Mouse (Mus musculus) forebrain, embryonic 13.5 days (tissue): Measurements from ENCODE around the gene Mybpc2. TPM values are rescaled to one million over a fixed set of nuclear protein-coding genes. Genes with fewer than 3 reads are reported as not detected.

ENCODE experiments used
- ATAC-seq: fragments of 200-750 bp; cut with Nextera tagmentation; 2 replicates; pipeline ENCODE4 v1.8.0; 2017
- H3K27ac ChIP-seq: fragments of 300-500 bp; sonication (generic); 2 replicates; pipeline ENCODE4 v1.5.1; 2015; ENCODE audit warnings: inconsistent platforms, mild to moderate bottlenecking, moderate library complexity
- H3K27me3 ChIP-seq: fragments of 300-500 bp; sonication (generic); 2 replicates; pipeline ENCODE4 v1.6.1; 2015; ENCODE audit warnings: mild to moderate bottlenecking, inconsistent platforms
- H3K36me3 ChIP-seq: fragments of 300-500 bp; sonication (generic); 2 replicates; pipeline ENCODE4 v1.6.1; 2015; ENCODE audit warnings: mild to moderate bottlenecking, inconsistent platforms; ENCODE audit not compliant: poor library complexity, severe bottlenecking
- H3K4me1 ChIP-seq: fragments of 300-500 bp; sonication (generic); 2 replicates; pipeline ENCODE4 v1.6.1; 2015; ENCODE audit warnings: inconsistent platforms
- H3K4me2 ChIP-seq: fragments of 300-500 bp; sonication (generic); 2 replicates; pipeline ENCODE4 v1.6.1; 2015; ENCODE audit warnings: inconsistent platforms, mild to moderate bottlenecking, moderate library complexity
- H3K4me3 ChIP-seq: fragments of 300-500 bp; sonication (generic); 2 replicates; pipeline ENCODE4 v1.5.1; 2015; ENCODE audit warnings: mild to moderate bottlenecking, inconsistent platforms
- H3K9ac ChIP-seq: fragments of 300-500 bp; sonication (generic); 2 replicates; pipeline ENCODE4 v1.6.1; 2015; ENCODE audit warnings: mild to moderate bottlenecking, inconsistent platforms
- H3K9me3 ChIP-seq: fragments of 300-500 bp; sonication (generic); replicated peaks from 2 replicates; pipeline ENCODE4 v1.6.1; 2016; ENCODE audit warnings: inconsistent platforms
- WGBS: fragments of 180-500 bp; shearing (Covaris S2); methylation state at CpG from one replicate; pipeline ENCODE4 v1.1.7; 2015; 5-methylcytosine and 5-hydroxymethylcytosine counted together
- polyA plus RNA-seq: library from polyadenylated mRNA; unstranded; fragments of >200 nt; fragmentation: Nextera tagmentation; extraction: Ambion mirVana; gene quantifications from 2 replicates; pipeline ENCODE4 v1.2.1, GENCODE M21; 2015

Gene Mybpc2
- polyA plus RNA-seq, 1 experiment from 2014 or later: 0.14 TPM

DNA sequence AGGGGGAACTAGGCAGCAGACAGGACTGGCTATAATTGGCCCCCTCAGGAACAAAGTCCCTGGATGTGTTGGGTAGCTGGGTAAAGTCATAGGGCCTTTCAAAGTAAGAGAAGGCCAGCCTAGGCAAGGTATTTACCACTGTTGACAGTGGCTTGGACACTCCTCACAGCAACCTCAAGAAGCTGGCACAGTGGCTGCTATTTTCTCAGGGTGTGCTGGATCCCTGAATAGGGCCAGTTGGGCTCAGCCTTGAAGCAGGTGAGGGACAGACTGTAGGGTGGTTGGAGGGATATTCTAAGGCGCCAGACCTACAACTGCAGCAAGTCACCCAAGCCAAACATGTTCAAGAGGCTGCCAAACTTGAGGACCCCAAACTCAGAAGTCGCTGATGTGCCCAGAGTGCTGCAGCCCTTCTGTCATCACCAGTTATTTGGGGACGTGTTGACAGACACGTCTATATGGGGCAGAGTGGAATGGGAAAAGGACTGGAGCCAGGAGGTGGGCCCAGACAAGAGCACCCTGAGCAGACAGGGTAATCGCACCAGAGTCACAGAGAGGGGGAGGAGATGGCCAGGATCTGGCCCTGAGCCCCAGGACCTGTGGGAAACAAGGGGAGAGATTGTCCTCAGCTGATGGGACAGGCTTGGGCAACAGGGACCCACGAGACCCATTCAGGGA lies 52.4 kb downstream of the Mybpc2 start:
- Histone ChIP-seq H3K4me2 (no peak overlapping the region), H3K9ac (no peak overlapping the region), H3K27me3 (peaks cover 7% of the 10 kb centered on the region), H3K36me3 (peaks cover 2% of the 10 kb centered on the region; the same call in 1 of the 2 replicates), H3K9me3 (no peaks in the 10 kb centered on the region), H3K27ac (no peak overlapping the region), H3K4me3 (no peak overlapping the region), H3K4me1 (peaks cover 55% of the 10 kb centered on the region)
- ATAC-seq: no peak
- WGBS: 47% methylated on average over 6 of the region's 6 CpGs

DNA sequence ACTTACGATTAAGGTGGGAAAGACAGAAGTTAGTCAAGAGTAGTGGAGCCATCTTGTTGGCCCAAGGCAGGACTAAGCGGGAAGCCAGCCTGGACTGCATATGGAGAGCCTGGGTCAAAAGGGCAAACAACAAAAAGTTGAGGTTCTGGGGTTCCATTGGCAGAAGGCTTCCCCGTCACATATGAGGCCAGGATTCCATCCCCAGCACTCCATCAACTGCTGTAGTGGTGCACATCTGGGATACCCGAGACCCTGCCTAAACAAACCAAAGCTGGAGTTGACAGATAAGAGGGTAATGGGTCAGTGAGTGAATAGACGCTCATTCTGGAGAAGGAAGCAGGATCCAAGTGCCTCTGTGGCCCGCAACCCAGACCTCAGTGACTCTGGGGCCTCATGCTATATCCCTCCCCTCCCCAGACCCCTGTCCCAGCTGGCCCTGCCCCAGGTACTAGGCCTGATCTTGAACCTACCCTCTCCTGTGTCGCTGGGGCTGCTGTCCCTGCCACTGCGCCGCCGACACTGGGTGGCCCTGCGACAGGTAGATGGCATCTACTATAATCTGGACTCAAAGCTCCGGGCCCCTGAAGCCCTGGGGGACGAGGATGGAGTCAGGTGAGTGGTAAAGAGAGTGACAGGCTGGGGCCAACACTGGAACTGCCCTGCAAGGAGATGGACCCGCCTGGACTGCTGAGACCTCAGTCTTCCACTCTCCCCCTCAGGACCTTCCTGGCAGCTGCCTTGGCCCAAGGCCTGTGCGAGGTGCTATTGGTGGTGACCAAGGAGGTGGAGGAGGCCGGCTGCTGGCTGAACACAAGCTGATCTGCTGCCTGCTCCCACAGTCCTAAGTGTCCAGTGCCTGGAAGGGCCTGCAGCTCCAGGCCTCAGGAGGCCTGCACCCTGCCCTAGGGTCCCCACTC lies 53.5 kb downstream of the Mybpc2 start:
- H3K4me2 ChIP-seq: no peak overlapping the region
- H3K9ac ChIP-seq: no peak overlapping the region
- H3K9me3 ChIP-seq: no peaks in the 10 kb centered on the region
- H3K4me3 ChIP-seq: no peak overlapping the region
- H3K4me1 ChIP-seq: peaks cover 62% of the 10 kb centered on the region
- no peak for ATAC-seq
- peaks cover 3% of the 10 kb centered on the region; the same call in 1 of the 2 replicates for H3K27me3 ChIP-seq
- H3K36me3 ChIP-seq: peaks cover 2% of the 10 kb centered on the region; the same call in 1 of the 2 replicates
- 87% methylated on average over 16 of the region's 16 CpGs for WGBS
- H3K27ac ChIP-seq: no peak overlapping the region

DNA sequence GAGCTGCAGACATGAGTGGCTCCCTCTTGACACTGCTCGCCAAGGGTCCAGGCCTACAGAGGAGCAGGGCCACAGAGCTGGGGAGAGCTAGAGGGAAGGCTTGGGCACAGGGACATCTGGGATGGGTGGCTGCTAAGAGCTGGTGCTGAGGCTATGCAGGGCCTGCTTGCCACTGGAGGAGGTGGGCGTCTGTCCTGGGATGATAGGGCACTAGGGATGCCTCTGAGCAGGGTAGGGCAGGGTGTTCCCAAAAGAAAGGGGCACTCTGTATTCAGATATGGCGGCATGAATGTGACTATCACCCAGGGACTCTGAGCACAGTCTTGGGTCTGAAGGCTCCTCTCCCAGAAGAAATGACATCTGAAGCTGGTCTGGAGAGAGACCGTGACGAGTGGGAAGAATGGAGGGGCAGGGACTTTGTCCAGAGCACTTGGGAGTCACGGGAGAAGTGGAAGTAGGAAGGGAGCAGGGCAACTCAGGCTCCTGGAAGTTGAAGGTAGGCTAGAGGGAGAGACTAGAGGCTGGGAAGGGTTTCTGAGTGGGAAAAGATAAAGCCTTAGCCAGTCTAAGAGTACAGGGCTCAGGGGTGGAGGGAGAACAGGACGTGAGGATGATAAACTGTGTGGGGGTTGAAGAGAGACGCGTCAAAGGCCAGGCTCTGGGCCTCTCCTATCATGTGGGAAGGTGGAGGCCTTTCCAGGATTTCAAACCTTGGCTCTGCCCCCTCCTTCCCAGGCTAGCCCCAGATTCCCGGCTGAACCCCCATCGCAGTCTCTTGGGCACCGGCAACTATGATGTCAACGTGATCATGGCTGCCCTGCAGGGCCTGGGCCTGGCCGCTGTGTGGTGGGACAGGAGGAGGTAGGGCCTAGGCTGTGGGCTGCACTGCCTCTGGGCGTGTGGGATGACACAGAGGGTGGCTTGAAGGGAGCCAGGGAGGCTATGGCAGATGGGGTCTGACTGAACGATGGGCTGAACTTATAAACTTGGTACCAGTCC lies 54.5 kb downstream of the Mybpc2 start:
- Histone ChIP-seq H3K4me3 (no peak overlapping the region), H3K27ac (peak overlapping the region; percentile 91; the same call in 1 of the 2 replicates), H3K36me3 (peaks cover 2% of the 10 kb centered on the region; the same call in 1 of the 2 replicates), H3K27me3 (no peaks in the 10 kb centered on the region), H3K9ac (peak overlapping the region; percentile 68), H3K9me3 (no peaks in the 10 kb centered on the region), H3K4me2 (no peak overlapping the region), H3K4me1 (peaks cover 62% of the 10 kb centered on the region)
- WGBS: 92% methylated on average over 16 of the region's 16 CpGs
- no peak for ATAC-seq

DNA sequence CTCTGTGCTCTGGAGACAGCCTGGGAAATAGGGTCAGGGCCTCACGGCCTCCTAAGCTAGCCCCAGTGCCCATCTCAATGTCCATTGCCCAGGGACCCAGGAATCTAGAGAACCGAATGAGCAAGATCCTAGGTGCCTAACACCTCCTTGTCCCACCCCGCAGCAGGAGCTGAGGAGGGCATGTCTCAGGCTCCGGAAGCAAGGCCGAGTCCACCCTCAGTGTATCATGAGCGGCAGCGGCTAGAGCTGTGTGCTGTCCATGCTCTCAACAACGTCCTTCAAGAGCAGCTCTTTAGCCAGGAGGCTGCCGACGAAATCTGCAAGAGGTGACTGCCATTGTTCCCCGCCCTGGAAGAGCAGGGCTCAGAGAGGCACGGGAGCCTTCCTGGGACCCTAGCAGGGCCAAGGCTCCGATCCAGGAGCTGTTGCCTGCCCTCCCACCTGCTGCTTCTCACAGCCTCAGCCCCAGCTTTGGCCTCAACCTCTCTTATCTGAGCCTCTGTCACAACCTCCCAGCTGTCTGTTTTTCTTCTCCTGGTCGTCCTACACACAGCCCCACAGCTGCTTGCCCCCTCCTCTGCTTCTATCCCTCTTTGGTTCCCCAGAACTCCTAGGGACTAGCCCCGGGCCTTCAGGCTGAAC lies 55.7 kb downstream of the Mybpc2 start:
- 59% methylated on average over 15 of the region's 15 CpGs for WGBS
- peak overlapping the region; percentile 68 for H3K9ac ChIP-seq
- ATAC-seq: no peak
- H3K27ac ChIP-seq: peak overlapping the region; percentile 91
- no peaks in the 10 kb centered on the region for H3K27me3 ChIP-seq
- H3K4me1 ChIP-seq: peaks cover 62% of the 10 kb centered on the region
- H3K4me3 ChIP-seq: peak overlapping the region; percentile 53
- H3K4me2 ChIP-seq: peak overlapping the region; percentile 75
- H3K9me3 ChIP-seq: no peaks in the 10 kb centered on the region
- peaks cover 7% of the 10 kb centered on the region for H3K36me3 ChIP-seq

DNA sequence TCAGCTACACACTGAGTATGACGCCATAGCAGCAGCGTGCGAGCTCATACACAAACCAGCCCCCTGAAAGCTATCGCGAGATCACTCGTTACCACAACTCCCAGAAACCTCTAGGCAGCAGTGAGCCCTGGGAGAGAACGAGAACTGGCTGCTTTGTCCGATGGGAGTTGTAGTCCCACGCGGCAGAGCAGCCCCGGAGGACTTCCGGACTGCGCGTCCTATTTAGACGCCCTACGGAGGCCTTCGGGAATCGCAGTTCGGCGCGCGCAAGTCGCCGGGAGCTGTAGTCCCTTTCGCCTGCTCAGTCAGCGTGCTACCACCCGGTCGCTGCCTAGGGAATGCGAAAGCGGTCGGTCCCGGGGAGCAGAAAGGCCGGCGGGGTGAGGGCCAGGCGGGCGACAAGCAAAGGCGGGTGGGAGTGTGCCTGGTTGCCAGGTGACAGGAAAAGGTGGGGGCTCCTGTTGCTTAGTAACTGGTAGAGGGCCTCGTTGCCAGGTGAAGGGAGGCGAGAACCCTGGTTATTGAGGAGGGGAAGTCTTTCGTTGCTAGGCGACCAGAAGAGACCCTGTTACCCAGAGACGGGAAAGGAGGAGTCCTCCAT lies 56.5 kb downstream of the Mybpc2 start, which contains the start of gene Josd2:
Gene Josd2, plus strand, starts transcription at position 170 of the 601 bp plus-strand sequence.
- Histone ChIP-seq H3K36me3 (peaks cover 16% of the 10 kb centered on the region), H3K4me1 (peaks cover 61% of the 10 kb centered on the region), H3K27me3 (no peaks in the 10 kb centered on the region), H3K4me2 (peak within 1 kb of the TSS; percentile 75), H3K9ac (peak within 1 kb of the TSS; percentile 68), H3K27ac (peak within 1 kb of the TSS; percentile 91), H3K4me3 (peak within 1 kb of the TSS; percentile 53), H3K9me3 (no peaks in the 10 kb centered on the region)
- WGBS: under 1% methylated on average over 42 of the region's 42 CpGs
- ATAC-seq: peak; percentile 95

DNA sequence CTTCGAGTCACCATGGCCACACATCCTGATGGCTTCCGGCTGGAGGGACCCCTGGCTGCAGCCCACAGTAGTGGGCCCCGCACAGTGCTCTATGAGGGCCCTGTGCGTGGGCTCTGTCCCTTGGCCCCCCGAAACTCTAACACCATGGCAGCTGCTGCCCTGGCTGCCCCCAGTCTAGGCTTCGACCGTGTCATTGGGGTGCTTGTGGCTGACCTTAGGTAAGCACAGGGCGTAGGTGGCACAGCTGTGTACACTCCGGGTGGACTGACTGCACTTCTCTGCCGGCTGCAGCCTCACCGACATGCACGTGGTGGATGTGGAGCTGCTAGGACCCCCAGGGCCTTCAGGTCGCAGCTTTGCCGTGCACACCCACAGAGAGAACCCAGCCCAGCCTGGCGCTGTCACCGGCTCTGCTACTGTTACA lies 57.6 kb downstream of the Mybpc2 start:
- Histone ChIP-seq H3K27me3 (no peaks in the 10 kb centered on the region), H3K4me3 (no peak overlapping the region), H3K4me1 (peaks cover 60% of the 10 kb centered on the region), H3K27ac (peak overlapping the region; percentile 91), H3K36me3 (peaks cover 26% of the 10 kb centered on the region), H3K4me2 (peak overlapping the region; percentile 75; the same call in 1 of the 2 replicates), H3K9ac (0 out of 2 replicates have a peak overlapping the region, but pooled peaks have one; percentile 6), H3K9me3 (no peaks in the 10 kb centered on the region)
- WGBS: 85% methylated on average over 16 of the region's 16 CpGs
- 0 out of 2 replicates have a peak, but pooled peaks have one; percentile 0 for ATAC-seq

DNA sequence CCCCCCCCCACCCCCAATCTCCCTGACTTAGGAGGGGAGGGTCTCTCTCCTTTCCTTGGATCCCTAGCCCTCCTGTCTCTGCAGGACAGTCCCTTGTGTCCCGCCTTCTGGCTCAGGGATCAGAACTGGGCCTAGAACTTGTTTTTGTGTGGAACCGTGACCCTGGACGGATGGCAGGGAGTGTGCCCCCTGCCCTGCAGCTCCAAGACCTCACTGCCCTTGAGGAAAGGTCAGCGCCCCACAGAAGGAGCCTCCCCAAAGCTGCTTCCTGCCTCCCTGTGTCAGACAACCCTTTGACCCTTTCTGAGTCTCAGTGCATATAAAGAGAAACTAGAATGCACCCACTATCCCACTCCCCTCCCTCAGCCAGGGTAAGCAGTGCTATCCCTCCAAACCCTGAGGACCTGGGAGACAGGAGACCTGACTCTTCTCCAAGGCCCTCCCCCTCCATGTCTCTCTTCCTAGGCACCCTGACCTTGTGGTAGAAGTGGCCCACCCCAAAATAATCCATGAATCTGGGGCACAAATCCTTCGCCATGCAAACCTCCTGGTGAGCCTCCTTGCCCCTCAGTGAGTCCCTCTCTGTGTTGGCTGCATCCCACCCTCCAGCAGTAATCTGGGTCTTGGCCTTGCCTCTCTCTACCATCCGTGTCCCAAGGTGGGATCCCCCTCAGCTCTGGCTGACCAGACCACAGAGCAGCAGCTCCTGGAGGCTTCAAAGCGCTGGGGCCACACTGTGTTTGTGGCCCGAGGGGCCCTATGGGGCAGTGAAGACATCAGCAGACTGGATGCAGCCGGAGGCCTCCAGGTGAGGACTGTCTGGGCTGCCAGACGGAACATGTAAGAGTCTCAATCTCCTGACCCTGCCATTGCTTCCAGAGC lies 58.2 kb downstream of the Mybpc2 start:
- peaks cover 60% of the 10 kb centered on the region for H3K4me1 ChIP-seq
- no peak overlapping the region for H3K4me2 ChIP-seq
- WGBS: 75% methylated on average over 10 of the region's 10 CpGs
- H3K4me3 ChIP-seq: no peak overlapping the region
- no peak overlapping the region; the same call in 1 of the 2 replicates for H3K27ac ChIP-seq
- peaks cover 30% of the 10 kb centered on the region for H3K36me3 ChIP-seq
- H3K27me3 ChIP-seq: peaks cover 4% of the 10 kb centered on the region
- 0 out of 2 replicates have a peak overlapping the region, but pooled peaks have one; percentile 6 for H3K9ac ChIP-seq
- no peak for ATAC-seq
- no peaks in the 10 kb centered on the region for H3K9me3 ChIP-seq

DNA sequence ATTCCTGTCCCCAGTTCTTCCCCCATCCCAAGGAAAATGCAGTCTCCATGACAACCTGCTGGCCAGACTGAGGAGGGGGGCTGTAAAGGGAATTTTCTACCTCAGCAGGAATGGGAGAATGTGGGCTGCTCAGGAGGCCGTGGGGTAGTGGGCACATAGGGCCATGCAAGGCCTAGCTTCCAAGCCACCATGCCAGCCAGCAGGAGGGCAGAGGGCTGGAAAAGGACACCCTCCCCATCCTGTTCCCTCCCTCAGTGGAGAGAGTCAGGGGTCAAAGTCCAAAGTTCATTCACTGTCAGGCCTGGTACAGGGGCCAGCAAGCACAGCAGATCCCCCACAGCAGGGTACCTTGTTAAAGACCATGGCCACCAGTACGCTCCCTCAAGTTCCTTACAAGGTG lies 59.3 kb downstream of the Mybpc2 start, which contains the start of gene Aspdh:
Gene Aspdh, plus strand, starts transcription at position 281 of the 400 bp plus-strand sequence.
- H3K27ac ChIP-seq: peak within 1 kb of the TSS; percentile 79
- no peak within 1 kb of the TSS for H3K4me3 ChIP-seq
- H3K36me3 ChIP-seq: peaks cover 40% of the 10 kb centered on the region
- H3K4me1 ChIP-seq: peaks cover 60% of the 10 kb centered on the region
- no peak for ATAC-seq
- H3K9me3 ChIP-seq: no peaks in the 10 kb centered on the region
- H3K27me3 ChIP-seq: peaks cover 4% of the 10 kb centered on the region
- WGBS: 47% methylated on average over 2 of the region's 2 CpGs
- H3K9ac ChIP-seq: peak within 1 kb of the TSS; percentile 50
- H3K4me2 ChIP-seq: peak within 1 kb of the TSS; percentile 32

DNA sequence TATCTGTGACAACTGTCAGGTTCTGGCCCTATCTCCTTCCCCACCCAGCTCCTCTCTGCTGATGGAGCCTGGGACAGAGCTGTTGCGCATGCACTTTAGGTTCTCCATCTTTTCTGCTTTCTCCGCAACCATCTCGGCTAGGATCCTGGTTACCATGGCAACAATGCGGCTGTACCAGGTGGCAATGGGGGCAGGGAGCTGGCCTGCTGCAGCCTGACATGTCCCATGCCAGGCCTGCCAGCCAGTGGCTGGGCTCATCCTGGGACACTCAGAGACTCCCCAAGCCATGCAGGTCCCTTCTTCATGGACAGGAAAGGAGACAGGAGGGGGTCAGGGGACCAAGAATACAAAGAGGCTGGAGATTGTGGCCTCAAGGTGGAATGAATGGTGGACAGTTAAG lies 59.9 kb downstream of the Mybpc2 start:
- Histone ChIP-seq H3K9me3 (no peaks in the 10 kb centered on the region), H3K4me1 (peaks cover 59% of the 10 kb centered on the region), H3K27ac (peak overlapping the region; percentile 79), H3K9ac (peak overlapping the region; percentile 50; the same call in 1 of the 2 replicates), H3K4me2 (peak overlapping the region; percentile 32), H3K4me3 (no peak overlapping the region), H3K36me3 (peaks cover 46% of the 10 kb centered on the region), H3K27me3 (peaks cover 4% of the 10 kb centered on the region)
- WGBS: 18% methylated on average over 4 of the region's 4 CpGs
- ATAC-seq: no peak
